Mouse (Mus musculus) liver, embryonic 12.5 days (tissue): Measurements from ENCODE around the gene Tbc1d10c. TPM values are rescaled to one million over a fixed set of nuclear protein-coding genes. Genes with fewer than 3 reads are reported as not detected.
A peak's percentile ranks its signal among the peaks of the same experiment; 100 is the strongest.

Source experiments
- ATAC-seq: fragments of 200-750 bp; cut with Nextera tagmentation; 2 replicates; pipeline ENCODE4 v1.8.0; 2017; ENCODE audit warnings: moderate number of reproducible peaks, mild to moderate bottlenecking, moderate library complexity
- H3K27ac ChIP-seq: fragments of 300-500 bp; sonication (generic); 2 replicates; pipeline ENCODE4 v1.5.1; 2016; ENCODE audit warnings: mild to moderate bottlenecking
- H3K27me3 ChIP-seq: fragments of 300-500 bp; sonication (generic); replicated peaks from 2 replicates; pipeline ENCODE4 v1.6.1; 2016; ENCODE audit warnings: mild to moderate bottlenecking, moderate library complexity
- H3K36me3 ChIP-seq: fragments of 300-500 bp; sonication (generic); 2 replicates; pipeline ENCODE4 v1.6.1; 2016; ENCODE audit warnings: mild to moderate bottlenecking, moderate library complexity
- H3K4me1 ChIP-seq: fragments of 300-500 bp; sonication (generic); 2 replicates; pipeline ENCODE4 v1.6.1; 2016
- H3K4me2 ChIP-seq: fragments of 300-500 bp; sonication (generic); 2 replicates; pipeline ENCODE4 v1.6.1; 2016; ENCODE audit warnings: mild to moderate bottlenecking, moderate library complexity
- H3K4me3 ChIP-seq: fragments of 300-500 bp; sonication (generic); 2 replicates; pipeline ENCODE4 v1.5.1; 2016; ENCODE audit warnings: mild to moderate bottlenecking, moderate library complexity
- H3K9ac ChIP-seq: fragments of 300-500 bp; sonication (generic); 2 replicates; pipeline ENCODE4 v1.6.1; 2016; ENCODE audit warnings: mild to moderate bottlenecking, moderate library complexity
- H3K9me3 ChIP-seq: fragments of 300-500 bp; sonication (generic); replicated peaks from 2 replicates; pipeline ENCODE4 v1.6.1; 2016; ENCODE audit warnings: mild to moderate bottlenecking, moderate library complexity
- WGBS: fragments of 180-500 bp; shearing (Covaris S2); methylation state at CpG from one replicate; pipeline ENCODE4 v1.1.7; 2016; ENCODE audit not compliant: insufficient replicate concordance; 5-methylcytosine and 5-hydroxymethylcytosine counted together
- polyA plus RNA-seq: library from polyadenylated mRNA; unstranded; fragments of >200 nt; fragmentation: Nextera tagmentation; extraction: Ambion mirVana; gene quantifications from 2 replicates; pipeline ENCODE4 v1.2.1, GENCODE M21; 2016

Tbc1d10c gene
- polyA plus RNA-seq = 4.3 and 4.9 TPM in 2 replicates

DNA sequence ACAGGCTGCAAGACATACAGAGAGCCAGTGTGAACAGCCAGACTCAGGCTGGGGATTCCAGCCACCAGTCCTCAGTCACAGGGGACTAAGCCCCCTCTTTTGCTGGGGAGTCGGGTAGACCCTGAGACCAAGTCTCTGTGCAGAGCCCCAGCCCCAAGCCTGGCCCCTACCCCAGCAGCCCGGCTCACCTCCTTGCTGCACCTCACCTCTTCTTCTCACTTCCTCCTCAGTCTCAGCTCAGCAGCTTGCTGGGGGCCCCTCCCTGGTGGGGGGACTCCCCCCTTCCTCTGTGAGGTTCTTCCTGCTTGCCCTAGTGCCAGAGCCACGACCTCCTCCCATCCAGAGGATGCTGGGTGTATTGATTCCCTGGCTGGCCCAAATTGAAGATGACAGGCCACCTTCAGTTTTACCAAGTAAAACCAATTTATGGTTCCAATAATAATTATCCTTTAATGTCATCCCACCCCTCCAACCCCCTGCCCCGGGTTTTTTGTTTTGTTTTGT is at the start of gene Tbc1d10c:
TSS of gene Tbc1d10c (minus strand) at position 454 of the 504 bp plus-strand sequence.
- H3K4me2 ChIP-seq = peak within 1 kb of the TSS; percentile 89
- H3K9me3 ChIP-seq = no peaks in the 10 kb centered on the region
- peaks cover 51% of the 10 kb centered on the region for H3K4me1 ChIP-seq
- peak within 1 kb of the TSS; percentile 97 for H3K9ac ChIP-seq
- peak within 1 kb of the TSS; percentile 91 for H3K27ac ChIP-seq
- H3K36me3 ChIP-seq = peaks cover 30% of the 10 kb centered on the region
- peak within 1 kb of the TSS; percentile 93 for H3K4me3 ChIP-seq
- H3K27me3 ChIP-seq = no peaks in the 10 kb centered on the region
- 23% methylated on average over 4 of the region's 4 CpGs for WGBS
- ATAC-seq = no peak

DNA sequence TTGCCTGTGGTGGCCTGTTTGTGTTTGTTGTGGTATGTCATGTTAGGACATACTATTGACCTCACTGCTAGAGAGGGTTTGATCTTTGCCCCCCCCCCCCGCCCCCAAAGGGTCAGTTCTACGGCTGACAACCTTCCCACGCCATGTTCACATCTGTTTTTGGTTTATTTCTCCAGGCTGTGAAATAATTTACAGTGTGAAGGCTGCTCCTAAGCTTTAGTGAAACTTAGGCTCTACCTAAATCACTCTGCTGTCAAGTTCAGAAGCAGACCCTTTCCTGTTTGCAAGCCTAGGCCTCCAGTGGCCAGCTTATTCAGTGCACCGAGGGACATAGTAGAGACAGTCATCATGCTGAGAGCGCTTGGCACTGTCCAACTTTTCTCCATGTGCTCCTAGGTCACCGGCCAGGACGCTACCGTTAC is 49.2 kb upstream of the Tbc1d10c start:
- no peak for ATAC-seq
- WGBS = 57% methylated on average over 8 of the region's 8 CpGs
- H3K27ac ChIP-seq = no peak overlapping the region

DNA sequence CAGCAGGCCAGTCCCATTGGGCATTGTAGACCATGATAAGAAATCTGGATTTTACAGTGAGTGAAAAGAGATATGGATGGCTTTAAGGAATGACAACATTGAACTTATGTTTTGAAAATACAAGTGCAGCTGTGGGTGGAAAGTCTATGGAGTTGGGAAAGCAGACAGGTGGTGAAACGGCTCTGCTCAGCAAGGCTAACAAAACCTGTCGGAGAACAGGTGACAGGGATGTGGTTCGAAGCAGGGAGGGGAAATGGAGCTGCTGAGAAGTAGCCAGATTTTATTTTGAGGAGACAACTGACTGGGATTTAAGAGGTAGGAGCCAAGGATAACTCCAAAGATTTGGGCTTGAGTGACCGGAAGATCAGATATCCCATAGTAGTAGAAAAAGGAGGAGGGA is 43.5 kb upstream of the Tbc1d10c start:
- H3K36me3 ChIP-seq = no peaks in the 10 kb centered on the region
- no peak overlapping the region for H3K4me2 ChIP-seq
- H3K4me3 ChIP-seq = no peak overlapping the region
- no peak overlapping the region for H3K27ac ChIP-seq
- H3K27me3 ChIP-seq = peaks cover 16% of the 10 kb centered on the region
- H3K4me1 ChIP-seq = peaks cover 35% of the 10 kb centered on the region
- 54% methylated on average over 4 of the region's 4 CpGs for WGBS
- H3K9me3 ChIP-seq = no peaks in the 10 kb centered on the region
- H3K9ac ChIP-seq = no peak overlapping the region
- no peak for ATAC-seq

More for the DNA sequence above, 49.2 kb upstream of the Tbc1d10c start:
- Histone ChIP-seq H3K9ac (no peak overlapping the region), H3K36me3 (no peaks in the 10 kb centered on the region), H3K4me3 (no peak overlapping the region), H3K9me3 (no peaks in the 10 kb centered on the region), H3K4me1 (no peaks in the 10 kb centered on the region), H3K27me3 (0 out of 2 replicates have a peak, but pooled peaks cover 3% of the 10 kb centered on the region), H3K4me2 (no peak overlapping the region)

DNA sequence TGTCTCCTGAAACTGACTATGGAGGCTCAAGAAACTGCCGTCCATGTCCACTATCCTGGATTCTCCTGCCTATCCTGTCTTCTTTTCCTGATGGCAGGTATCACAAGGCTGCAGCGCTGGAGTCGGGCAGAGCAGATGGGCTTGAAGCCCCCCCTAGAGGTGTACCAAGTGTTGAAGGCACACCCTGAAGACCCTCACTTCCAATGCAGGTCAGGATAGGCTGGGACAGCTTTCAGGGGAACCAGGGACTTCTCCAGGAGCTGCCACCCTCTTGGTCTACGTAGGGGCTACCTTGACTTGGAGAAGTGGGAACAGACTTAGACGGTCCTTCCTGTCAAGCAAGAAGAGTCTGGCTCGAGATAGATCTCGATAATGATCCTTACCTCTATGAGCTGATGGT is 41.6 kb upstream of the Tbc1d10c start:
- WGBS = 62% methylated on average over 7 of the region's 7 CpGs
- Histone ChIP-seq H3K4me3 (peak overlapping the region; percentile 70; the same call in 1 of the 2 replicates), H3K27me3 (peaks cover 27% of the 10 kb centered on the region), H3K36me3 (no peaks in the 10 kb centered on the region), H3K9ac (peak overlapping the region; percentile 76; the same call in 1 of the 2 replicates), H3K4me2 (peak overlapping the region; percentile 89), H3K4me1 (peaks cover 48% of the 10 kb centered on the region), H3K27ac (peak overlapping the region; percentile 82), H3K9me3 (no peaks in the 10 kb centered on the region)
- no peak for ATAC-seq

DNA sequence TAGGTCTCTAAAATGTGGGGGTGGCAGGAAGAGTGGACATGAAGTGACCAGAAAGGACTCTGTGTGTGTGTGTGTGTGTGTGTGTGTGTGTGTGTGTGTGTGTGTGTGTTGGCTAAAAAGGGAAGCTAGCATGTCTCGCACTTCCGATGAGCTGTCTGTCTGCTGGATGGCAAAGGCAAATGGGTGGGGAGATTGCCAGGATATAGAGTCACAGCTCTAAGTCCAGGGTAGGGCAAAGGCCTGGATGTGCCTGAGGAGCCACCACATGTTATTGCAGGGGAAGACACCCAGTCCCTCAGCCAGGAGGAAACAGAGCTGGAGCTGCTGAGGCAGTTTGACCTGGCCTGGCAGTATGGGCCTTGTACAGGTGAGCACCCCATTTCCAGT is 41.1 kb upstream of the Tbc1d10c start:
- WGBS = 10% methylated on average over 2 of the region's 2 CpGs

DNA sequence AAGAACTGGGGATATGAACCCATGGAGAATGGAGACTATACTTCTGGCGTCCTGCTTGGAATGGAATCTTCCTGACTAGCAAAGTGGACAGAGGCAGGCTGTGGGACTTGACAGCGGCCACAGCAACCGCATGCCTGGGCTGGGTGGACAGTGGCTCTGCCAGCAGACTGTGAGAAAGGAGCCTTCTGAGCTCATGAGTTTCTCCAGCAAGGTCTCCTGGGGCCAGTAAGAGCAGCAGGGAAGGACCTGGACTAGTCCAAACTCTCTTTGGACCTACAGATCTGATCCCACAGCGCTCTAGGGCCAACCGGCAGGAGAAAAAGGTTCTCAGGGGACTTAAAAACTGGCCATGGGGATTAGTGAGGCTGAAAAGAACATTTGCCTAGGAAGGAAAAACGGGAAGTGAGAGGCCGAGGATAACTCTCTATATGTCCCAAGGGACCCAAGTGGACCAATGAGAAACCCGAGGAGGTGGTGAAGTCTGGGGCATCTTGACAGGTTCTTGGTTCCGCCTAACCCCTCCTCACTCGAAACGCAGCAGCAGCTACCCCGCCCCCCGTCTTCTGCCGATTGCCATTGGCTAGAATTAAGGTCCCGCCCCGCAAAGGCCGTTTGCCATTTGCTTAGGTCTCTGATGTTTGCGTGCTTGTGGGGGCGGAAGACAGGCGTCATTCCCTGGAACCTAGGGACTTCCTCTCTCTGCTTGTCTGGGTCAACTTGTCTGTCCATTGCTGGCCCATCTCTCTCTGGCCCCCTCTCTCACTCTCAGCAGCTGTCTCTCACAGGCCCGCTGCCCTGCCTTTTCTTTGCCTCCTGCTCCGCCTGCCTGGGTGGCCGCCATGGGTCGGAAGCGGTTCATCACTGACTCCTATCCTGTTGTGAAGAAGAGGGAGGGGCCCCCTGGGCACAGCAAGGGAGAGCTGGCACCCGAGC is 40.4 kb upstream of the Tbc1d10c start, which contains the start of gene Pold4:
TSS of gene Pold4 (plus strand) at position 647 of the 933 bp plus-strand sequence.
- WGBS = 12% methylated on average over 26 of the region's 26 CpGs
- Histone ChIP-seq H3K4me3 (peak within 1 kb of the TSS; percentile 70), H3K4me1 (peaks cover 51% of the 10 kb centered on the region), H3K4me2 (peak within 1 kb of the TSS; percentile 89), H3K27me3 (peaks cover 37% of the 10 kb centered on the region), H3K36me3 (no peaks in the 10 kb centered on the region), H3K9me3 (no peaks in the 10 kb centered on the region), H3K27ac (peak within 1 kb of the TSS; percentile 82), H3K9ac (peak within 1 kb of the TSS; percentile 76)
- peak; percentile 90 for ATAC-seq

More for the DNA sequence above, 41.1 kb upstream of the Tbc1d10c start:
- ATAC-seq = no peak; the same call in 1 of the 2 replicates
- Histone ChIP-seq H3K36me3 (no peaks in the 10 kb centered on the region), H3K9me3 (no peaks in the 10 kb centered on the region), H3K27ac (peak overlapping the region; percentile 82), H3K4me1 (peaks cover 51% of the 10 kb centered on the region), H3K9ac (peak overlapping the region; percentile 76), H3K27me3 (peaks cover 30% of the 10 kb centered on the region), H3K4me2 (peak overlapping the region; percentile 89), H3K4me3 (peak overlapping the region; percentile 70)

DNA sequence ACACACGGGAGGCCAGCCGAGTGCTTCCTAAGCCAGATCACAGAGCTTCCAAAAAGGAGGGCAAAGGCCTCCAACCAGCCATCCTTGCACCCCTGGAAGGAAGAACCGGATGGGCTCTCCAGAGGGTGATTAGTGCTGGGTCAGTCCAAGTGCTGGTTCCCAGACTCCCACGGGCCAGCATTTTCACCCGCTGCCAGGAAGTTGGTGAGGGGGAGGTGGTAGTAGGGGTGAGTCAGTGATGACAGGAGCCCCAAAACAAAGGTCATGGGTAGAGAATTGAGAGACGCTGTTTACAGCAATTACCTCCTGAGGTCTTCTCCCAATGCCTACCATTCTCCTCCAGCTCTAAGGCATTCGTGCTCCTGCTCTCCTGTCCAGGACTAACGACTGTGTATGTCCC is 39.3 kb upstream of the Tbc1d10c start:
- ATAC-seq = no peak
- Histone ChIP-seq H3K9ac (no peak overlapping the region), H3K27me3 (peaks cover 45% of the 10 kb centered on the region), H3K9me3 (no peaks in the 10 kb centered on the region), H3K4me1 (peaks cover 51% of the 10 kb centered on the region), H3K27ac (peak overlapping the region; percentile 33; the same call in 1 of the 2 replicates), H3K36me3 (no peaks in the 10 kb centered on the region), H3K4me3 (no peak overlapping the region), H3K4me2 (no peak overlapping the region)
- WGBS = 65% methylated on average over 8 of the region's 8 CpGs

DNA sequence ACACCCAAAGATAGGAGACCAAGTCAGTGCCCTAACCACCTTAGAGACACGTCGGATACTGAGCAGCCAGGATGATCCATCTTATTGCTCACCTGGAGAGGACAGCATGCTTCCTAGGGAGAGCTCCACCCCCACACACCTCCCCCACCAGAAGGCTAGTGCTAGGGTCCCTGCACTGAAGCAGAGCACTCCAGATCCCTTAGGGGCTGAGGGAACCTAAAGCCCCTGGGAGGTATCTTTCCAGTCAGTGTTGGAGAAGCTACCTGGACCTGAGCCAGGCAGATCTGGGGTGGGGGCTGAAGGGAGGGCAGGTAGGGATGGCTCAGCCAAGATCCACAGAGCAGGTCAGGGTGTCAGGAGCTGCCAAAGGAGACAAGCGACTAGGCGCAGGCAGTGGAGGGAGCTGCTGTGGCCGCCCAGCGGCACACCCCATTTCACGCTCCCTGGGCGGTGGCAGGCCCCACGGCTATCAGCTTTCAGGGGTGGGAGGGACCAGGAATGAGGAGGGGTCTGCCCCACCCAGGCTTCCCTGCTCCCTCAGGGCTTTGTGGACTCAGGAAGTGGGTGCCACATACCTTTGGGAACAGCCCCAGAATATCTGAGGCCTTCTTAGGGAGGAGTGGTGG is 38.5 kb upstream of the Tbc1d10c start:
- ATAC-seq = no peak
- Histone ChIP-seq H3K4me1 (peaks cover 51% of the 10 kb centered on the region), H3K9me3 (no peaks in the 10 kb centered on the region), H3K36me3 (no peaks in the 10 kb centered on the region), H3K4me2 (no peak overlapping the region), H3K27me3 (peaks cover 46% of the 10 kb centered on the region), H3K4me3 (no peak overlapping the region), H3K9ac (no peak overlapping the region), H3K27ac (no peak overlapping the region)
- 51% methylated on average over 9 of the region's 9 CpGs for WGBS

DNA sequence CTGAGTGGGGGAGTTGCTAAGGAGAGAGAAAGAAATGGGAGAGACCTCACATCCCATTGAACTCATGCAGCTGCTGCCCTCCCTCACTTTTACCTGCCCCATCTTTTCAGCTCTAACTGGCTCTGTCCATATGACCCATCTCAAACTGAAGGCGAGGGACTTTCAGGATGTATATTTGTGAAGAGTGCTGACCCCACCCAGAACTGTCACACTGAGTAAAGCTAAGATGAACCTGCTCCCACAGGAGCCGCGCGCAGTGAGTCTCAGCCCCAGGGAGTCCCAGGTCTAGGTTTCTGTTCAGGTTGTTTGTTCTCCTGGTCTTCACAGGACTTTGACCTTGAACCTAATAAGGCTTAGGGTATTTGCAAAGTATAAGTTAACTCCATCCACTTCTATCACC is 37.8 kb upstream of the Tbc1d10c start:
- H3K36me3 ChIP-seq = no peaks in the 10 kb centered on the region
- no peak overlapping the region for H3K4me3 ChIP-seq
- H3K9ac ChIP-seq = no peak overlapping the region
- H3K27me3 ChIP-seq = peaks cover 43% of the 10 kb centered on the region
- no peak overlapping the region for H3K4me2 ChIP-seq
- 73% methylated on average over 4 of the region's 4 CpGs for WGBS
- H3K27ac ChIP-seq = no peak overlapping the region
- H3K9me3 ChIP-seq = no peaks in the 10 kb centered on the region
- peaks cover 51% of the 10 kb centered on the region for H3K4me1 ChIP-seq
- ATAC-seq = no peak

DNA sequence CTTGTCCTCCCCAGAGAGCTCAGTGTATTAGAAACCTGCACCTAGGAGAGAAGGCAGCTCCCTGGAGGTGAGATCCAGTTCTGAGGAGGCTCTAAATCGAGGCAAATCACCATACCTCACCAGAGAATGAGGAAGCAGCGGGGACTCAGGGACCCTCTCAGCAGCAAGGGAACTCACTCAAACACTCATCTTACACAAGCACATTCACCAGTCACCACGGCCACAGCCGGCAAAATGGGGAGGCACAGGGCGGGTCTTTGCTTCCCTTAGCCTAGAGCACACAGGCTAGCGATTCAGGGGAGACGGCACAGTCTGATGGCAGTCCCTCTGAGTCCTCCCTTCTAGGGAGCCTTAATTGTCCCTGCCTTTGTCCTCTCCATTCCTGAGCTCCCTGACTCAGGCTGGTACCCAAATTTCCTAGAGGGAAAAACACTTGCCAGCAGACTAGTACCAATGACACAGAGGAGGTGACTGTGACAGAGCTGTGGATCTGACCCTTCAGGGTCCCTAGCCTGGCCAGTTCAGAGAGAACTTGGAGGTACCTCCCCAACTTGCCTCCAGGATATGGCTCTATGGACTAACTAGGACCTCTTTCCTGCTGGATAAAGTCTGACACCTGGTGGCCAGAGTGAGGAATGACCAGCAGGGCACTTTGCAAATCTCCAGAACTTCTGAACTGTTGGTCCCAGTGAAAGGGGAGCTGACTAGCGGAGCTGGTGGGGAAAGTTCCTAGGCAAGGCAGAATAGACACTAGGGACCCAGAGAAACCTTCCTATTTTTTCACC is 37.0 kb upstream of the Tbc1d10c start:
- Histone ChIP-seq H3K4me2 (no peak overlapping the region), H3K36me3 (no peaks in the 10 kb centered on the region), H3K9ac (no peak overlapping the region), H3K4me3 (no peak overlapping the region), H3K27ac (no peak overlapping the region), H3K4me1 (peaks cover 54% of the 10 kb centered on the region), H3K9me3 (no peaks in the 10 kb centered on the region), H3K27me3 (peaks cover 49% of the 10 kb centered on the region)
- ATAC-seq = no peak
- 11% methylated on average over 8 of the region's 8 CpGs for WGBS

DNA sequence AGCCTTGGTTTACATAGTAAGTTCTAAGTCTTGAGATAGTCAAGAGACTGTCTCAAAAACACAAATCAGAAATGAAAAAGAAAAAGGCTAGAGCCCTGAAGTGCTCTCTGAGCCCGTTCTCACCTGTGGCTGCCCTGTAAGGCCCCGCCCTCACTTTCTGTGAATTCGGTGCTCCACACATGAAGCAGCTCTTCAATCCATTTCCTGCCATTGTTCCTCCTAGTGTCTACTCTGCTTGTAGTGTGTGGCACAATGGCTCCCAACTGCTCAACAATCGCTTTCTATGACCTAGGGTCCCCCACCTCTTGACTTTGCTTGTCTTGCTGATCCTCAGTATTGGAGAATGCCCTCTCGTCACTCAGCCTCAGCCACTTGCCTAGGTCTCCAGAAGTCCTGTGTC is 36.4 kb upstream of the Tbc1d10c start:
- H3K36me3 ChIP-seq = no peaks in the 10 kb centered on the region
- H3K9me3 ChIP-seq = no peaks in the 10 kb centered on the region
- H3K4me2 ChIP-seq = no peak overlapping the region
- peaks cover 52% of the 10 kb centered on the region for H3K4me1 ChIP-seq
- peaks cover 55% of the 10 kb centered on the region for H3K27me3 ChIP-seq
- no peak for ATAC-seq
- no peak overlapping the region for H3K9ac ChIP-seq
- H3K4me3 ChIP-seq = no peak overlapping the region
- no peak overlapping the region for H3K27ac ChIP-seq
- 54% methylated on average over 5 of the region's 5 CpGs for WGBS
